Mouse (Mus musculus) thymus, adult 2 months (tissue): ENCODE results near the gene Gm11060.

Source experiments
- CTCF ChIP-seq: fragments of 200-500 bp; IDR thresholded peaks from 2 replicates; pipeline ENCODE4 v1.5.1; 2012; ENCODE audit warnings: mild to moderate bottlenecking, control low read depth, low read length, moderate library complexity, borderline replicate concordance; ENCODE audit not compliant: control insufficient read depth, poor library complexity, insufficient read depth; ENCODE audit errors: extremely low read depth
- POLR2A ChIP-seq: fragments of 200-500 bp; IDR thresholded peaks from 2 replicates; pipeline ENCODE4 v1.6.1; 2012; ENCODE audit warnings: mild to moderate bottlenecking, low read length, control low read depth, moderate library complexity; ENCODE audit not compliant: control insufficient read depth, poor library complexity, insufficient read depth; ENCODE audit errors: extremely low read depth

- no peak for TF ChIP-seq CTCF
- TF ChIP-seq POLR2A: no peak
Measured at GRCm38 (mm10) chr2:105084035-105084434, 7.8 kb upstream of the Gm11060 start.
